Mouse (Mus musculus): ENCODE data around the gene Ormdl2.
"Not testable (repeated sequence)": the region's sequence is repeated elsewhere in the genome, so short reads cannot be mapped to it uniquely, and the experiment has no call there.

Ormdl2 gene

DNA sequence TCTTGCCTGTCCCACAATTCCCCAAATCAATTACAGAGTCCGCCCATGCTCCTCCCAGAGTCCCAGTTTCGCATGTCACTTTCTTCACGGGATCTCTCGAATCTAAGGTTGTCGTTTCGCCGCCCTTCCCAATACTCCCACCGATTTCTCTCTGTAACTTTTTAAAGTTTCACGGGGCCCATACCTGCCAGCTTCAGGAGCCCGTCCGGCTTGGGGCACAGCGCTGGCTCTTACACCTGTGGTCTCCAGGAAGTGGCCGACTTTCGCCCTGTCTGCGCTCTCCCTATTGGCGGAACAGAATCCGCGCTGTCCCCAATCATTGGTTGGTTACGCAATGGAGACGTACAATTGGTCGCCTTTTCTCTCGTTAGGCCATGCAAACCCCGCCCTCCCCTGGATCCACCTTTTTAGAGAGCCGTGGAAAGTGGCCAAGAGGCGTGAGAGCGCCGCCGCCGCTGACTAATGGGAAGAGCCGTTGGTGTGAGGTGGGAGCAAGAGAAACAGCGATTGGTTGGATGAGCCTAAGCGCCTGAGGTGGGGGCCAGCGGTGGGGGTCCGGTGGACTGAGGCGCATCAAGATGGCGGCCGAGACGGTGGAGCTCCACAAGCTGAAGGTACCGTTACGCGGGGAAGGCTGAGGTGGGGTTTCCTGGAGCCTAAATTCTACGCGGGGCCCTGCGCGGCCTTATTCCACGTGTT is at the start of gene Ormdl2:
Gene Ormdl2, minus strand, starts transcription at position 288 of the 699 bp plus-strand sequence.
- in situ Hi-C loops (cut with MseI, MboI) = no loop called here

DNA sequence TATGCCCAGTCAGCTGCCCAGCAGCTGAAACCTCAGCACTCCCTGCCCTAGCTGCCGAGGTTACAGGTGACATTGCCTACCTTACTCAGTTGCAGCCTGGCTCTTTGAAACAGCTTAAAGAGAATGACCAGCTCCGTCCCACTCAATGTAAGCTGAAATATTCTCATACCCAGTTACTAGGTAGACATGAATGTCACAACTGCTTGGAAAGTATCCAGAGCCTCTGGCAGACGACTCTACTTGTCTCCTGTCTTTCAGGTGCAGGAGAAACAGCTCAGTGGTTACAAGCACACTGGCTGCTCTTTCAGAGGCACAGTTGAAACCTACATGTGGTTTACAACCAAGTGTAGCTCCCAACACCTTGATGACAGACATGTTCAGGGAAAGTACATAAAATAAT is 48.9 kb upstream of the Ormdl2 start:
- in situ Hi-C loops (cut with MseI, MboI) = no loop called here

DNA sequence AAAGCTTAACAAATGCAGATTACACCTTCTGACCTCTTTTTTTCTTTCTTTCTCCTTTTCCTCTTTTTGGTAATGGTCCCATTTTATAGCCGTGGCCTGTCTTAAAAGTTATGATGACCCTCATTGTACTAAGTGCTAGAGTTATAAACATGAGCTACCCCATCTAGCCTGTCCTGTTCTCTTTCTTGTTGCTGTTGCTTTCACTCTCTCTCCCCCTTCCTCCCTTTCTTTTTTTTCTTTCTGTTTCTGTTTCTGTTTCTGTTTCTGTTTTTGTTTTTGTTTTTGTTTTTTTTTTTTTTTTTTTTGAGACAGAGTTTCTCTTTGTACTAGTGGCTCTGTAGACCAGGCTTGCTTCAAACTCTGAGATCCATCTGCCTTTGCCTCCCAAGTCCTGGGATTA is 45.1 kb upstream of the Ormdl2 start:
- in situ Hi-C loops (cut with MseI, MboI) = no loop called here

DNA sequence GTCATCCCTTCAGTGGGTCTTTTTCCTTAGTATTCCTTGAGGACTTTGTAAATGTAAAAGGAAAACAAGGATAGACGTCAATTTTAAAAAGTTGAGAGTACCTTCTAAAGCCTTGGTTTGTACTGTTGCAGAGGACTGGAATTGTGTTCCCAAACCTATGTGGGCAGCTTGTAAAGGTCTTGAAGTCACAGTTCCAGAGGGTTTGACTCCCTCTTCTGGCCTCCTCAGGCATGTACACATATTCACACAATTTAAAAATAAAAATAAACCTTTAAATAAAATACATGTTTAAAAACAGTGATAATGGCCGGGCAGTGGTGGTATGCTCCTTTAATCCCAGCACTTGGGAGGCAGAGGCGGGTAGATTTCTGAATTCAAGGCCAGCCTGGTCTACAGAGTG is 44.6 kb upstream of the Ormdl2 start:
- in situ Hi-C loops (cut with MseI, MboI) = no loop called here

DNA sequence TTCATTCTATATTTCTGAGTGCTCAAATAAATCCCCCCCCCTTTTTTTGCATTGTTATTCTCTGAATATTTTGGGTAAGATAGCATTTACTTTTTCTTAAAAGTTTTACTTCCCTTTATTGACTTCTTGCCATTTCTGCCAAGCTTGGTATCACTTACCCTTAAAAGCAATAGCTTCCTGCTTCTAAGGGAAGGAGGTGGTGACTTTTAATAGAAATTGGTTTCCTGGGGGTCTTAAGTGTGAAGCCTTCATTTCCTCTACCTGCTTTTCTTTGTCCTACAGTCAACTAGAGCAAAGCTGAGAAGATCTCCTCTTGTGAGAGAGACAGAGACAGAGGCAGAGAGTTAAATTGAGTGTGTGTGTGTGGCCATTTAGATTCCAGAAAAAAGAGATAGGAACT is 39.7 kb upstream of the Ormdl2 start:
- in situ Hi-C loops (cut with MseI, MboI) = no loop called here

DNA sequence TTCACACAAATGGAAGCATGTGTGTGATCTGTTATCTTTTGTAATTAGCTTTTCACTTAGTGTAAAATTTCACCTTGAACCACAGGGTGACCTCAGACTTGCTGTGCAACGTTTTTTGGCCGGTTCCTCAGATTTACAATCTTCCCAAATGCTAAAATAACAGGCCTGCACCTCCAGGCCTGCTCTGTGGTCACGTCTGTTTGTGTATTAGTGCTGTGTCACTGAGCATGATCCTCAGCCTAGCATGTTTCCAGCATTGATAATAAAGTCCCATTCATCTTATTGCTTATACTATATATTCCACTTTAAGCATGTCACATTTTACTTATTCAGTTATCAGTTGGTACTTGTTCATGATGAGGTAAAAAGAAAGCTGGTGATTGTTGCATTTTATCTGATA is 28.9 kb upstream of the Ormdl2 start:
- in situ Hi-C loops (cut with MseI, MboI) = no loop called here

DNA sequence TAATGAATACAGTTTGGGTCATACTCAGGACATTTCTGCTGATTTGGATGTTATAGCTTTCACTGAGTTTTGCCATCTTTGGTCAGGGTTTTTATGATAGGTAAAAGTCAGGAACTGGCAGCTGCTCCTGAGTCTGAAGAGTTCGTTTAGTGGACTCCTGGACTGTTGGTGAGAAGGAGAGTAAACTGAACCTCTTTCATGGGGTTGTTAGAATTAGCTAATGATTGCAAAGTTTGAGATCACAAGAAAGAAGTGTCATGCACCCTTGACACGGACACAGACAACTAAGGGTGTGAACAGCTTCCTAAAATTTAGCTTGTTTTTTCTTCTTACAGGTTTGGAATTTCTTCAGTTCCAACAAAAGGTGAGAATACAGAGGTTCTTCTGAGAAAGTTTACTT is 27.0 kb upstream of the Ormdl2 start:
- in situ Hi-C loops (cut with MseI, MboI) = no loop called here

DNA sequence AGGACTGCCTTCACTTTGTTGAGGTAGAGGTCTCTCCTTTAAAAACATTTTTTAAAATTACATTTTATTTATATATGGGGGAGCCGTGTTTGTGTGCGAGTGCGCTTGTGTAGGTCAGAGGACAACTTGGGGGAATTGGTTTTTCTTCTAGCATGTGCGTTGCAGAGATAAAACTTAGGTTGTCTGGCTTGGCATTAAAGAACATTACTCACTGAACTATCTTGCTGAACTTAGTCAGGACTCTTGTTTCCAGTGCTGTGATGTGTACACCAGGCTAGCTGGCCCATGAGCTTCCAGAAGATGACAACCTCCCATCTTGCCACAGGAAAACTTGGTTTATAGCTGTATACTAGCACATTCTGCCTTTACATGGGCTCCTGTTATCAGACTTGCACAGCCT is 25.2 kb upstream of the Ormdl2 start:
- in situ Hi-C loops (cut with MseI, MboI) = no loop called here

DNA sequence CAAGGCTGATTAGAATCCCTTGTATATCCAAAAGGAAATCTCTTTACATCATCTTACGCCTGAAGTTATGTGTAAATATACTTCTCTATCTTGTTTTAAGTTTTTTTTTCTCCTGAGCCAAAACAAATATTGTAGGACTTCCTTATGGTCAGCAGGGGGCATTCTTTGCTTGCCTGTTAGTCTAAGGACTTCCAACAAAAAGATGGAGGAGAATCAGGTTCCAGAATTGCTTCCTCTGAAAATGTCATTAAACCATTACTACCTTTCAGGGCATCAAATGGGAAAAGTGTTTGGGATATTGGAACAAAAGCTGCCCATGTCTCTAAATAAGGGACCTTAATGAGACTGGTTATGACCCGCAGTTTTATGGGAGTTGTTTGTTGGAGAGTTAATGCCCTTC is 24.1 kb upstream of the Ormdl2 start:
- in situ Hi-C loops (cut with MseI, MboI) = no loop called here

DNA sequence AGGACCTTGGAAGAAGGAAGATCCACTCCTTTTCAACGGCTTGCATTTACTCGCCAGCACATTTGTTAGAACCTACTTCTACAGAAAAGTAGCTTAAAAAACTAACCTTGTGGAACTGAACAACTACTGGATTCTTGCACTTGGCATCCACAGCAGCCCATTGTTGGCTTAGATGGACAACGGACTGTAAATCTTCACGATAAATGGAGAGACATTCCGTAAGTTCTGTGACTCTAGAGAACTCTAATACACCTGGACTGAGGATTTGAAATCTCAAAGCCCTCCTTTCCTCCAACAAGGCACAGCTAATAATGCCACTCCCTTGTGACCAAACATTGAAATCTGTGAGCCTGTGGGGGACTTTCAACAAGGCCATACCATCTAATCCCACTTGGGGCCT is 21.8 kb upstream of the Ormdl2 start:
- in situ Hi-C loops (cut with MseI, MboI) = no loop called here

DNA sequence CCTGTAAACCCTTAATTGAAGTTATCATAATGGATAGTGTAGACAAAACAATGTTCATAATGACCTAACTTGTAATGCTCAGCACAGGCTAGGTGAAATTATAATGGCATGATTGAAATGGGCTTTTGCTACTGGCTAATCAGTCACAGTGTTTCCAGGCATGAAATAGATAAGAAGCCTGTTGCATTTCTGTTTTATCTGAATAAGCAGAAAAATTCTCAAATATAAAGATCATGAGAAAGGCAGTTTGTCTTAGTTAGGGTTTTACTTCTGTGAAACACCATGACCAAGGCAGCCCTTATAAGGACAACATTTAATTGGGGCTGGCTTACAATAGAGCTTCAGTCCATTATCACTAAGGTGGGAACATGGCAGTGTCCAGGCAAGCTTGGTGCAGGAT is 19.2 kb upstream of the Ormdl2 start:
- in situ Hi-C loops (cut with MseI, MboI) = no loop called here

DNA sequence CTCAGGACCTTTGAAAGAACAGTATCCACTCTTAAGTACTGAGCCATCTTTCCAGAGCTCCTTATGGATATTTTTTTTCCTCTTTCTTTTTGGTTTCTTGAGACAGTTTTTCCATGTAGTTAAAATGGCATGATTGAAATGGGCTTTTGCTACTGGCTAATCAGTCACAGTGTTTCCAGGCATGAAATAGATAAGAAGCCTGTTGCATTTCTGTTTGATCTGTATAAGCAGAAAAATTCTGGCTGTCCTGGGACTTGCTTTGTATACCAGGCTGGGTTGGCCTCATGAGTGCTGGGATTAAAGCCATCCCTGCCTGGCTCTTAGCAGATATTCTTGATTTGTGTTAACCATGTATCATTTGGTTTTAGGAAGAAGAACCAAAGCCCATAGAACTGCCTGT is 18.0 kb upstream of the Ormdl2 start:
- in situ Hi-C loops (cut with MseI, MboI) = no loop called here

DNA sequence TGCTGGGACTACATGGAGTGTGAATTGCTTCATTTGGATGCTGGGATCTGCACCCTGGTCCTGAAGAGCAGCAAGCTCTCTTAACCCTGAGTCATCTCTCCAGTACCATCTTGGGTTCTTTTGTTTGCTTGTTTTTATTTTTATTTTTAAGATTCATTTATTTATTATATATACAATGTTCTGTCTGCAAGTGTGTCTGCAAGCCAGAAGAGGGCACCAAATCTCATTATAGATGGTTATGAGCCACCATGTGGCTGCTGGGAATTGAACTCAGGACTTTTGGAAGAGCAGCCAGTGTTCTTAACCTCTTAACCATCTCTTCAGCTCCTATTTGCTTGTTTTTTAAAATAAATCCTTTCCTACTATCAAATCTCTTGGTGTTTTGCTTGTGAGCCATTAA is 16.0 kb upstream of the Ormdl2 start:
- in situ Hi-C loops (cut with MseI, MboI) = no loop called here

DNA sequence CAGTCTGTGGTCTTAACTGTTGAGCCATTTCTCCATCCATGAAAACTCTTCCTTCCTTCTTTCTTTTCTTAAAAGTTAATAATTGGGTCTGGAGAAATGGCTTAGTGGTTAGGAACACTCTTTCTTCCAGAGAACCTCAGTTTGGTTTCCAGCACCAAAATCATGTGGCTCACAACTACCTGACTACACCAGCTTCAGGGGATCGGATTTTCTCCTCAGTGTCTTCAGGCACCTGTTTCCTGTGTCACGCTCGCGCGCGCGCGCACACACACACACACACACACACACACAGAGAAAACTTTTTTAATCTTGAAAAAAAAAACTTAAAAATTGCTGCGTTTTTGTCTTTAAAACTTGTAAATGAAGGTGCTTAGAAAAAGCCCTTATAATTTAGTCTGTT is 2.4 kb upstream of the Ormdl2 start:
- in situ Hi-C loops (cut with MseI, MboI) = no loop called here

DNA sequence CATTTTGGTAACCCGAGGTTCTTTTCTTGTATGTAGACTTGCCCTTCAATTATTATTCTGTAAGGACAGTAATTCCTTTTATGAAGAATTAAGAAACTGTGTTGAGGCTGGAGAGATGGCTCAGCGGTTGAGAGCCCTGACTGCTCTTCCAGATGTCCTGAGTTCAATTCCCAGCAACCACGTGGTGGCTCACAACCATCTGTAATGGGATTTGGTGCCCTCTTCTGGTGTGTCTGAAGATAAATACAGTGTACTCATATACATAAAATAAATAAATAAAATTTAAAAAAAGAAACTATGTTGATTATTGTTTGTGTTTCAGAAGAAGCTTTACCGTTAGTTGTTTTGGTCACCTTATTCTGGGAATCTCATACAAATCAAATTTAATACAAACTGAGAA is 1.6 kb upstream of the Ormdl2 start:
- in situ Hi-C loops (cut with MseI, MboI) = not testable (repeated sequence)

DNA sequence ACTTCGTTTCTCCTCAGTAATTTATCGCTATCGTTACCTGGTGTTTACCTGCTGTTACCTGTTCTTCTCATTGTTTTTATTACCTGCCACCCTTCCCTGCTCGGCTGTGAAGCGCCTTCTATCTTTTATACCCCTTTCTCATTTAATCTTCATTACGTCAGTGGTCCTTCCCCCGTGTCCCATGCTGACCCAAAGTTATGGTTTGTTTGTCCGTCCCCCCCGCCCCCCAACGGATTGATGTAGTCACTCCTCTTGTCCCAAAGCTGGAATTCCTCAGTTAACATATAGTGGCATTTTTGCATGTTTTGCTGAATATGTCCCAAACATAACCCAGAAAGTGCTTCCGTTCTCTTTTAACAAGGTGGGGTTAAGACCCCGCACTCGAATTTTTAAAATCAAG is 690 bp upstream of the Ormdl2 start:
- in situ Hi-C loops (cut with MseI, MboI) = no loop called here

DNA sequence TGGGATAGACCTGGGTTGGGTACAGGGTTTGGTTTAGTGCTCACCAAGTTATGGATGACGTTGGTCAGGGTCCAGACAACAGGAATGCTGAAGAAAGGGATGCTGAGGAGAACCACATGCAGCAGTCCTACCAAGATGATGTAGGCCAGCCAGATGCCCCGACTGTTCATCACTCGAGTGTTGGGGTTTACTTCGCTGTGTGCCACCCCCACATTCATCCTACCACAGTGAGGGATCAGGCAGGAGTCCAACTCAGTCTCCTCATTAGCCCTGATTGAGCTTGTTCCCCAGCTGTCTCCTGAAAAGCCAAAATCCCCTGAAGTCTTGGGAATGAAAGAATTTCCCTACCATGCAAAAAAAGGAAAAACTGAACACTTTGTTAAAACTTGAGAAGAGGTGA is 1.2 kb downstream of the Ormdl2 start:
- in situ Hi-C loops (cut with MseI, MboI) = no loop called here

DNA sequence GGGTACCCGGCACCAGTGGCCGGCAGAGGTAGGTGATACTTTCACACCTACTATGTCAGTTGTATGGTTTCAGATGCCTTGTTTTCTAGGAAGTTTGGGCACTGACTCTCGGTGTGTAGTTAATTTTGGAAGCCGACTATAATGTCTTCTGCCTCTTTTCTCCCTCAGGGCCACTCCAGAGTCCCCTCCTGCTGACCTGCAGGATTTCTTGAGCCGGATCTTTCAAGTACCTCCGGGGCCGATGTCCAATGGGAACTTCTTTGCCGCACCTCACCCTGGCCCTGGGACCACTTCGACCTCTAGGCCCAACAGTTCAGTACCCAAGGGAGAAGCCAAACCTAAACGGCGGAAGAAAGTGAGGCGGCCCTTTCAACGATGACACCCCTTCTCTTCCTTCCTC is 4.4 kb downstream of the Ormdl2 start, which contains the start of gene Sarnp:
Gene Sarnp, plus strand, starts transcription at position 301 of the 400 bp plus-strand sequence.
- in situ Hi-C loops (cut with MseI, MboI) = no loop called here

DNA sequence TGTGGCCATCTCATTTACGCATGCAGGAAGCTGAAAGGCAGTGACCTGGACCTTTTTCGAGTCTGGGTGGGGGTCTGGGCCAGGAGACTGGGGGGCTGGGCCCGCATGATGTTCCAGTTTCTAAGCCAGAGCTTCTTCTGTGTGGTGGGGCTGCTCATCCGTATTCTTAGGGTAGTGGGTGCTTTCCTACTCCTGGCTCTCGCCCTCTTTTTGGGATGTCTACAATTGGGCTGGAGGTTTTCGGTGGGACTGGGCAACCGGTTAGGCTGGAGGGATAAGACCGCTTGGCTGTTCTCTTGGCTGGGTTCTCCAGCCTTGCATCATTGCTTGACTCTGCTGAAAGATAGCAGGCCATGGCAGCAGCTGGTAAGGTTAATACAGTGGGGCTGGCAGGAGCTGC is 14.4 kb downstream of the Ormdl2 start:
- in situ Hi-C loops (cut with MseI, MboI) = no loop called here

DNA sequence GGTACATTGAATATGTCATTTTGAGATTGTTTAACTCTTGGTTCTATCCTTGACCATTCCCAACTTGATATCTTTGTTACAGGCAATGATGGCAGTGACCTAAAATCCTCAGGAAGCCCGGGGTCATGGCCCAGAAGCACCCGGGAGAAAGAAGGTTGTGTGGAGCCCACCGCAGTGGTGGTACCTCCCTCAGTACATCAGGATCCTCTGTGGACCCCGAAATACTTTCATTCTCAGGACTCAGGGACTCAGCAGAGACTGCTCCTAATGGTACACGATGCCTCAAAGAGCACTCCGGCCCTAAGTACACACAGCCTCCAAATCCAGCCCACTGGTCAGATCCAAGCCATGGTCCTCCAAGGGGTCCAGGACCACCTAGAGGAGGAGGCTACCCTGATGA is 15.4 kb downstream of the Ormdl2 start:
- in situ Hi-C loops (cut with MseI, MboI) = no loop called here

DNA sequence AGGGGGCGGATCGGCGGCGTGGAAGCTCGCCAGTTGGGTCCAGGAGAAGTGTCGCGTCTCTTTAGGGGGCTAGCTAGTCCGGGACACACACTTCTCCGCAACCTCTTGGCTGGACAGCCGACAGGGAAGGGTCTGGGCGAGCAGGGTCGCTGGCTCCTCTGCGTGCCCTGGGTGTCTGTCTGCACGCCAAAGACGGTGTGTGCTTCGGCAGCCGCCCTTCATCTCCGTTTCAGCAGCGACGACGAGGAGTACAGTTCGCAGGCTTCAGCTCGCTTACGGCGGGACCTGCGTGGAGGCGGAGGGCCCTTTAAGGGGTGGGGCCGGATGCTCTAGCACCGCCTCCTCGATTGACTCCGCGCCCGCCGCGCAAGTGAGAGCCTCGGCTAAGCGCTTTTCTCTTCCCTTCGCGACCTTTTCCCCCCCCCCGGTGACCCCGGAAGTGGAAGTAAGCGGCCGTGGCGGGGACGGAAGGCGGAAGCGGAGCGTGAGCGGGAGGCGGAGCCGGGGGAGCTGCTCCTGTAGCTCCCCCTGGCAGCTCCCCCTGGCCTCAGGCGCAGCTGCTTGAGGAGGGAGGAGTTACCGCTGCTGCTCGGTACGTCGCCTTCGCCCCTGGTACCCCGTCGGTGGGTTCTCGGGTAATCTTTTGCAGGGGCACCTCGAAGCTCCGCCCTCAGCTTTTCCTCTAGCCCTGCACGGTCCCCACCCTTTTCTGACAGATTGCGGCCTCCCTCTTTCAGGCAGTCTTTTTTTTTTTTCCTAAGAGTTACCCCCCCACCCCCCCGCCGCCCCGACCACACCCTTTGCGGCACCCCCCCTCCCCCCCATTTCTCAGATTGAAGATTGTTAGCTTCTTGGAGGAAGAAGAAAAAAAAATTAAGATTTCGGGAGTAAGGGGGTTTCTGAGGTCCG is 16.1 kb downstream of the Ormdl2 start:
- in situ Hi-C loops (cut with MseI, MboI) = no loop called here

DNA sequence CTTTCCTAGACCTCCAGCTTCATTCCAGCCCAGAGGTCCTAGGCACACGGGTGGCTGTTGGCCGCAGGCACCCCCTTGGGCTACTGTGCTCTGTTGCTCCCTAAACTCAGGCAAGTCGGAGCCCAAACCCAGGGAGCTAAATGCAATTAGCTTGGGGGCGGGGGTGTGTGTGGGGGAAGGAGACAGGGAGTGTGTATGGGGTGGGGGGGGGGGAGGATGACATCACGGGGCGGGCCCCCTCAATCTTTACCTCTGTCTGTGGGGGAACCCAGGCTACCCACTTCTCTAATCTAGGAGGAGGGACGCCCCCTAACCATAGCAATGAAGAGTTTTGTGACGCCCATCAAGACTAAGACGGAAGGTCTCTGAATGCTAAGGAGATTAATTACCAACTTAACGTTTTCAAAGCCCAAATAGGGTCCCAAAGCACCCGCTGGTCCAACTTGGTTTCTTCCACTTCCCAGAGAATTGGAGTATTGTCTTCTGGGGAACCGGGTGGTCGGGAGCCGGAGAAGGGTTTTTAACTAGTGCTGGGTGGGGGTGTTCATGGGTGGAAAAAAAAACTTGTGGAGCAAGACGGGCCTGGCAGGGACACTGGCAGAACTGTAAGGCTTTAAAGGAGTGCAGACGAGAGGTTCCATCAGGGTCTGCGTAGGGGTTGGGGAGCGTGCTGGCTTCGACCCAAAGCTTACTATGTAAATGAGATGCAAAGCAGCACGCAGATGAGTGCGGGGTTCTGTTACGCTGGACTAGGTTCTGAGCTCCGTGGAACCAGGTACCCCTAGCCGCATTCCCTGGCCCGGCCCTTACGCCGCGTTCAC is 17.0 kb downstream of the Ormdl2 start, which contains the start of gene Tmem198b:
Gene Tmem198b, minus strand, starts transcription at position 100 of the 821 bp plus-strand sequence.
- in situ Hi-C loops (cut with MseI, MboI) = no loop called here

Data from mouse trophoblast stem cell (cell line).